Mouse (Mus musculus) layer of hippocampus, adult 11-12 months (tissue): ENCODE measurements around the gene Kcnj14.

ENCODE experiments used
- DNase-seq: peaks from one replicate; pipeline ENCODE4 v3.0.0; 2022; ENCODE audit warnings: low spot score

Kcnj14 gene

DNA sequence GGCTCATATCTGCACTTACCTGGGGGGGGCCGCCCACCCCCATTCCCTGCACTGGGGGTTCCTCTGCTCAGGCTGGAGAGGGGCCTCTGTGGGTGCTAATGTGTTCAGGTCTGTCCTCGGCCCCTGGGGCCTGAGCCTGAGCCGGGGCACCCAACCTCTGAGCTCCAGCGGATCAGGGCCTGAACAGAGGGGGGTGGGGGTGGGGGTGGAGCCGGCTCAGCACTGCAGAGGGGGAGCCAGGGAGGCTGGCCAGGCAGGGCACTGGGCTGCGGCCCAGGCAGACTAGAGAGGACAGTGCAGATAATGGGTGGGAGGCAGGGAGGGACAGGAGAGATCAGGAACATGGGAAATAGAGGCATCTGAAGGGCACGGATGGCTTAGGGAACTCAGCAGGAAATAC, at the start of gene Kcnj14:
Gene Kcnj14 (minus strand): TSS at position 185 of the 400 bp plus-strand sequence.
- no peak for DNase-seq

DNA sequence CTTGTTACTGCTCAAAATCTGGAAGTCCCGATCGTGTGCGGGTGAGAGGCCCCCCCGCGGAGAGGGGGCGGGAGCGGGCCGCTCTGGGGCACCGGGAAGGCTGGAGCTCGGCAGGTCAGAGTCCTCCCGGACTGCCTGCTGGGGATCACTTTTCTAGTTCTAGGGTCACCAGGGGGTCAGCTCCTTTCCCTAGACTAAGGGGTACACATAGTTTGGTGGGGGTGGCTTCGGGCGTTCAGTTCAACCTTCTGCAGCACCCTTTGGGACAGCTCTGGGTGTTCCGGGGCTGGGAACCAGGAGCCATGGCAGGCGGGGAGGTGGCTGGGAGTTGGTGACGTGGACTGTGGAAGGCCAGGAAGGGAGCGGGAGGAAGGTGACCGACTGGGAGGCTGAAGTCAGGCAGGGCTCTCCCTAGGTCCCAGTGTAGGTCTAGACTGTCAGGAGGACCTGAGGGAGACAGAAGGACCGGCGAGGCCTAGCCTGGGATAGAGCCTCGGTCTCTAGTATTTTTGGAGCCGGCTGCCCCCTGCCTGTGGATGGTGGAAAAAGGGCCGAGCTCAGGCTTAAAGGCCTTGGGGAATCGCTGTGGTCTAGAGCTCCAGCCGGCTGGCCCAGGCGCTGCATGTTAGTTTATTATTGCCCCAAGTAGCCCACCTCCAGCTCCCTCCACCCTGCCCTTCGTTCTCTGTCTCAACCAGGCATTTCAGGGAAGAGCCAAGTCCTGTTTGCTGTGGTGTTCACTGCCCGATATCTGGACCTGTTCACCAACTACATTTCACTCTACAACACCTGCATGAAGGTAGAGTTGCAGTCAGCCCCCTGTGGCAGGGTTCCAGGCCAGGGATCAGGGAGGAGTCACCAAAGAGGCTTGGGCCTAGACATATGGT, 48.7 kb upstream of the Kcnj14 start:
- peak; percentile 42 for DNase-seq

DNA sequence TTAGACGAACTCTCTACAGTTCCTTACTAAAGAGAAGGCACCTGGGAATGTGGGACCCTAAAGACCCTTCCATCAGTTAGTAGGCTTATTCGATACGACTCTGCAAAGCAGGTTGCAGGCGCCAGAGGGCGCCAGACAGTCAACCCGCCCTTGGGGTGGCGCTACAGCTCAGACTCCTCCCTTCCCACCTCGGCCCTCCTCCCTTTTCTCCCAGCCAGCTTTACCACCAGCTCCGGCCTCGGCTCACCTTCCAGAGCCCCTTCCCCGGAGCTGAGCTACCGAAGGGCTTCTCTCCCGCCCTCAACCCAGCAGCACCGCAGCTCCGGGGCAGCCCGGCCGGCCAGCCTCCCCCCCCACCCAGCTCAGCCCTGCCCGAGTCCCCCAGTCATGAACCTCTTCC, 48.0 kb upstream of the Kcnj14 start, which contains the start of gene Kdelr1:
Gene Kdelr1 (plus strand): TSS at position 149 of the 400 bp plus-strand sequence.
- peak; percentile 90 for DNase-seq

DNA sequence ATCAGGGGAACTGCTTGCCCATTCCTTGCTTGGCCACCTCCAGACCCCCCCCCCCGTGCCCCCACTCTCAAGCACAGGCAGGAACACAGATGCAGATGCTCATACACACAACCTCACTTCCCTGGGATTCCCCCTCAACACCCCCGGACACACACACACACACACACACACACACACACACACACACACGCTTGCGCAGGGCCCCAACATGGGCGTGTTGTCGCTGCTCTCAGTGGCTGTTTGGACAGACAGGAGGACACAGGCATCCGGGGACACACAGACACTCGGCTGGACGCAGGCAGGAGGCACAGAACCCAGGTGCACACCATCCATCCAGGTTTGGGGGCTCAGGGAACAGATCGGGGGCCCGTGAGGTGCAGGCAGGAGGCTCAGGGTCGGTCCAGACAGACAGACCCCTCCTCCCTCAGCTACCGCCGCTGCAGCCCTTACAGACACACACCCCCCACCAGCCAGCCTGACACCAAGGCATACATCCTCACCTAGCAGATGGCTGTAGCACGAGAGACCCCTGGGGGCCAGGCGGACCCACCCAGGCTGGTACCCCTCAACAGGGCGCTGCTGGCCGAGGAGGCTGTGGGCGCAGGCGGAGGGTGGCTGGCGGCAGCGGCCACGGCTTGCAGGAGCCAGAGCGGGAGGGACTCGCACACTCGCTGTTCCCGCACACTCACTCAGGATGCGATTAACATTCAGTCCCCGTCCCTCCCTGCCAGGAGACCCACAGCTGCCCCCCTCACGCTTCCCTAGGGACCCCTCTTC, 45.9 kb upstream of the Kcnj14 start:
- DNase-seq, result no peak

DNA sequence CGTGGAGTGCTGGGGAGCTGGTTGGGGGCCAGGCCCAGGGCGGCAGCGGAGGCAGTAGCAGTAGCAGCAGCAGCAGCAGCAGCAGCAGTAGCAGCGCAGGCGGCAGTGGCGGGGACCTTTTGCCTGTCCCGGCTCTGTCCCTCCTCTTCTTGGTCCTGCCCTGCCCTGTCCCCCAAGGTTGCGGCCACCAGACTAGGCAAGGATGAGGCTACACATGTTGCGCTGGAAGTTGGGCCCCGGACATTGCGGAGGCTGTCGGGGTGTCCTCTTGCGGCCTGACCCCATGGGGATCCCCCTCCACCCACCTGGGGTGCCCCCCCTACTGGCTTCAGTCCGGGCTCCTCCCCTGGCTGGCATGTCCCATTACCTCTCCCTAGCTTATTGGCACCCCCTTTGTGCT, 45.2 kb upstream of the Kcnj14 start:
- DNase-seq, result no peak

DNA sequence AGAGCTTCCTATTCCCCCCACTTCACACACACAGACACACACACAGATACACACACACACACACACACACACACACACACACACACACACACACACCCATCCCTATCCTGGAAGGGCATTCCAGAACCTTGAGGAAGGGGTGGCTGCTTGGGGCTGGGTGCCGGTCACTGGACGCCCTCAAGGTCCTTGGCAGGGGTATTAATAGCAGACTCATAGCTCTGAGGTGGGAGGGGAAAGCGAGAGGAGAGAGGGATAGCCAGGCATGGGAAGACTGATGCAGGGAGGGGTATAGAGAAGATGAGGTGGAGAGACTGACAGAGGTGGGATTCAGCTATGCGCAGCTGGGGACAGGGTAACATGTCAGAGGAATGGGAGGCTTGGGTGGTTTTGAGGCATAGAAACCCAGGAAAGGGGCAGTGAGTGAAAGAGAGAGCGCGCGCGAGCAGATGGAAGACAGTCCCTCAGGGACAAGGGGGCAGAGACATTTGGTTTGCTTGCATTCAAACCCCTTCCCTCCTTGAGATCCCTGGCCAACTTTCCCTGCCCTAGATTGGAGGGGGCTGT, 44.6 kb upstream of the Kcnj14 start:
- no peak for DNase-seq

DNA sequence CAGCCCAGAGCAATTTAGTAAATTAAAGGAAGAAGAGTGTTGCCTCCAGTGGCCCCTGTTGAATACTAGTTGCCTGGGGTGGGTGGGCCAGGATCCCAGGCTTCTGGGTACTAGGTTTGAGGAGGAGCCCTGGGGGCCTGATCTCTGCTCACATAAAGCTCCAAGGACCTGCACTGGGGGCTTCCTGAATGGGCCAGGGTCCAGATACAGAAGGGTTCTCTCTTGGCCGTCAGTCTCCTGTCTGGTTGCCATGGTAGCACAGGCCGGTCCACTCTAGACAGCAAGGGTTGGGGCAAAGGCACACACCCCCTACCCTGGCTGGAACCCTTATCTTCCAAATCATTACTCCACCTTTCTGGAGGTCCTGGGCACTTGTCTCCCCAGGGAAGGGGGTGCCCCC, 43.3 kb upstream of the Kcnj14 start:
- no peak for DNase-seq

DNA sequence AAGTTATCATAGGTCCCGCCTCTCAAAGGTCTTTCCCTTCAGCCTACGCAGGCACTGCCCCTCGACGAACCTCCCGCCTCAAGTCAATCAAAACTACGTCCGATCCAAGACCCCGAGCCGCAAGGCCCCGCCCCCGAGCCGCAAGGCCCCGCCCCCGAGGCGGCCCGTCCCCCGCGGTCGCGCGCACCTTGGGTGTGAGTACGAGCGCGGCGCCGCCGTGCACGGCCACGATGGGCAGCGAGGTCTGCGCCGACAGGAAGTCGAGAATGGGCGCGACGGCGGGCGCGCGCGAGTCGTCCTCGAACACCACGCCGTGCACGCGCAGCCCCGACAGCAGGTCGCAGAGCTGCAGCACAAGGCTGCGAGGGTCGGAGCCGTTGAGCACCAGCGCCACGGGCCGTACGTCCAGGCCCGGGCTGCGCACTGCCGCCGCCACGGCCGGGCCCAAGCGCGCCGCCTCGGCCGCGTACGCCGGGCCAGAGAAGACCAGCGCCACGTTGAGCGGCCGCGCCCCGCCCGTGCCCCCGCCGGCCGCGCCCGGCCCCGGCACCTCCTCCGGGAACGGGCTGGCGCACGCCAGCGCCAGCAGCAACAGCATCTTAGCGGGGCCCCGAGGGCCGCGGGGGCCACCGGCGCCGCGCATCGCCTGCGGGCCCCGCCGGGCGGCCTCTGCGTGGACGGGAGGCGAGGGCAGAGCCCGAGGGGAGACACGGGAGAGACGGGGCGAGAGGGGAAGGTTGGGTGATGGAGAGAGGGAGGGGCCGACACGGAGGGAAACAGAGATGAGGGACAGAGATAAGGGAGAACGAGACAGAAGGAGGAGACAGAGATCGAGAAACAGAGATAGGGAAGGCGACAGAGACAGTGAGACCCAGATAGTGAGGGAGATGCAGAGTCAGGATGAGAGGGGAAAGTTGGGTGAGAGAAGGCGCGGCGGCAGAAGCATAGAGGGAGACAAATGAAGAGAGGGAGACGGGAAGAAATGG, 41.6 kb upstream of the Kcnj14 start:
- peak; percentile 85 for DNase-seq

DNA sequence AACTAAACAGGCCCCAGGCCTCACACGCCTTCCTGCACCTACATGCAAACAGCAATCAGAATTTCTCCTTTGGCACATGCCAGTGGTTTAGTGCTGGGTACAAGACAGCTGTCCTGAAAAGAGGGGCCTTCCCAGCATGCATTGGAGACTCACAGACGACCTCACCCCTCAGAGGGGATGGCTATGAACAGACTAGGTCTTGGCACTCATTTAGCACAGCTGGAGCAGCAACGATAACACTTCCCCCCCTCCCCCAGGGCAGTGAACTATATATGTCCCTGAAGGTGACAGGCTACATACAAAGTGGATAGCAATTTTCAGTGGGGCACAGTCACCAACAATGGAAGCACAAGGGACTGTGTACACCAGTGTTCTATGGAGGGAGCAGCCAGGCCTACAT, 39.9 kb upstream of the Kcnj14 start:
- DNase-seq, result no peak

DNA sequence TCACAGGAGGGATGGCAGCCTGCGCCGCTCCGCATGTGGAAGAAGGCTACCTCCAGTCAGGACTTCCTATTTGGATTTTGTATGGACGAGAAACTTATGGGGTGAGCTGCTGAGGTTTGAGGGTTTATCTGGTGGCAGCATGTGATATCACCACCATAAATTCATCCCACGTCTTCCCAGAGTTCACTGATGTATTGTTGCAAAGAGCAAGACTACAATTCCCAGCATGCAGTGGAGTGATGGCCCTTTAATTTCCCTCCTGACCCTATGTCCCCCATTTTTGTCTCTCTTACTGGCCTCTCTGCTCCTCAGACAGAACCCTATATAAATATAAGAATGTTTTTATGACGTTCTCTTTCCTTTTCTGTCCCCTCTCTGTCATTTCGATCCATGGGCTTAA, 38.2 kb upstream of the Kcnj14 start:
- no peak for DNase-seq

DNA sequence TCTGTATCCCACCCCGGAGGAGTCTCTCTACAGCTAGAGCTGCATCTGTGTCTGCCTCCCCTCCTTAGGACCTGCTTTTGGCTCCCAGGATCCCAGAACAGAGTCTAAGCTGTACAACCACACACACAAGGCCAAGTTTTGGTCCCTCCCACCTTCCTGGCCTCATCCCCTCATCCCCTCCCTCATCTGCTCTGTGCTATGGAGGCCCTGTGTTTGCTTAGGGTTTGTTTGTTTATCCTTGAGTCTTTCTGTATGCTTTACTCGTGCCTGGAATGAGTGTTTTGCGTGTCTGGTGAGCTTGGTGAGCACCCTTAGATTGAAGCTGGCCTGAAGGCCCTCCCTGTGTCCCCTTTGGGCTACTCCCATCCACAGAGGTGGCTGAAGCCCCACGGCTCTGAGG, 34.4 kb upstream of the Kcnj14 start:
- DNase-seq, result no peak

DNA sequence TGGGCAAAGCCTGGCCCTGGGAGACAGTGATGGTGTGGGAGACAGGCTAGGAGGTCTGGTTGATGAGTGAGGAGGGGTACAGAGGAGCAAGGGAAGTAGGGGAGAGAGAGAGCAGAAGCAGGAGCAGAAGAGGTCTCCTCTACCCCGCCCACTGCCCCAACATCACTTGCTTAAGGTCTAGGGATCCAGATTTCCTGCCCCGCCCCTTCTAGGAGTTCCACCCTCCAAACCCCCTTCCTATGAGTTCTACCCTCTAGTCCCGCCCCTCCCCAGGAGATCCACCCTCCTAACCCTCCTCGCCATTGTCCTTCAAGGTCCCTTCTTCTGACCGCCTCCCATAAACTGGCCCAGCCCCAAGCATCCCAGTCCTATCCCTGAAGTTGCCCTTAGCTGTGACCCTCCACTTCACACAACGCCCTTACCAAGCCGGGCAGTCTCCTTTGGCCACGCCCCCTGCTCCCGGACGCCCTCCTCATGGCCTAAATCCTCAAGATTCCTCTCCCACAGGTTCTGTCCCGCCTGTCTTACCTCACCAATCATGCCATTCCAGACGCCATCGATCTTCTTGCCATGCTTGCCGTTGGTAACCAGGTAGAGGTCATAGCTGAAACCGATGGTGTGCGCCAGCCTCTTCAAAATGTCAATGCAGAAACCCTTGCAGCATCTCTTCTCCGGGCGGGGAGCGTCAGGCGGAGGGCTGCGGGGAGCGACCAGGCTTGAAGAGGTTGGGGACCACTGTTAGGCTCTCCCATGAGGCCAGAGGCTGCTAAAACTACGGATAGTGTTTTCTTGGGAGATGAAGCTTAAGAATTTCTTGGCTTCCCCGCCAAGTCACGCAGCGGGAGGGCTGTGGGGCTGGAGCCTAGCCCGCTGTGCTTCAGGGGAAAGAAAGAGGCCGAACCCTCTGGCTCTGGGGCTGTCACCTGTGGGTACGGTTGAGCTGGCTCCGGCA, 32.6 kb upstream of the Kcnj14 start:
- DNase-seq, result no peak

DNA sequence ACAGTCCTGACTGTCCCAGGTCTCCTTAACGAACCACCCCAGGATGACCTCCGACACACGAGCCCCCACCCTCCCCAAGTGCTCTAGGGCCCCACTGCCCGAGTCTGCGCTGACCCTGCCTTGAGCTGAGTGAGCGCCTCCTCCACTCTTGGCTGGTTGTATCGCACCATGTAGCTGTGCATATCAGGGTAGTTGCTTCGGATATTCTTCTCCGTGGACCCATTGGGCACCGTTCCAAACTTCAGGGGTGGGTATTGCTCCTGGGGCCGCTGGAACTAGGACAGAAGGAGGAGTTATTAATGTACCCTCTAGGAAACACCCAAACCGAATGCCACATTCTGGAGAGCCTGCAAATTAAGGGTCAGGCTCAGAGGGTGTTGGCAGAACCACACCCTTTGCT, 28.5 kb upstream of the Kcnj14 start:
- DNase-seq, result no peak

DNA sequence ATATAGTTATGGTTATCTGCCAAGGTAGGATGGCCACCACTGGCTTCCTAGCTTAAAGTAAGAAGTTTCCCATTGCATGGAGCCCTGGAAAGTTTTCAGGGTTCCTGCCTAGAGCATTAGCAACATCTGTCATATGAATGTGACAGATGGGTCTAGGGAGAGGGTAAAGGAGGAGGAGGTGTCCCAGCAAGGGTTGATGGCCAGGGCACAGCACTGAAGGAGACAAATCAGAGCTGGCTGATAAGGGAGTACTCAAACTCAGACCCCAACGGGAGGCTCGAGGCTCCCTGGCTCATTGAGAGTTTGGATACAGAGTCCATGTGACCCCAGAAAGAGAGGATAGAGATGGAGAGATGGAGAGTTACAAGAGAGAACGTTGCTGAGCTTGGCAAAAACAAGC, 26.1 kb upstream of the Kcnj14 start:
- DNase-seq, result no peak

DNA sequence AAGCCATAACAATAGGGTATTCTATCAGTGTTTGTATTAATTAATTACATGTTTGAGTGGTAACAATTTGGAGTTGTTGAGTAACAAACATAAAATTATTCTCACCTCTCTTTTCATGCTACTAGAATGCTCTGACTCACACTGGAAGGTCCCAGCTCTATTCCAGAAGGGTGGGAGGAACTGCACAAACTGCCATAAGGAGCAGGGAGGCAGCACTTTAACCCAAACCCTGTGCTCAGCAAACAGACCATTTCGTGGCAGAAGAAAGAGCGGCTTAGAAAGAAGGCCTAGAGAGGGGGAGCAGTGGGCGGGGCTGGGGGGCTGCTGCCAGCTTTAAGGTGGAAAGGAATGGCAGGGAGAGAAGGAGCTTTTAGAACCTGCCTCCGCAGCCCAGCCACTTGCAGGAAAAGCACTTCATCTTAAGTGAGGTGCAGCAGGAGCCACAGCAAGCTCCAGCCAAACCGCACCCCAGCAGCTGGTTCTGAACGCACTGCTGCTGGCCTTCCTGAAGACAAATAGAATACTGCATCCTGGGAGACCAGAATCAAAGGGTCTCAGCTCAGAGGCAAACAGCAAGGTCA, 24.0 kb upstream of the Kcnj14 start:
- no peak for DNase-seq

DNA sequence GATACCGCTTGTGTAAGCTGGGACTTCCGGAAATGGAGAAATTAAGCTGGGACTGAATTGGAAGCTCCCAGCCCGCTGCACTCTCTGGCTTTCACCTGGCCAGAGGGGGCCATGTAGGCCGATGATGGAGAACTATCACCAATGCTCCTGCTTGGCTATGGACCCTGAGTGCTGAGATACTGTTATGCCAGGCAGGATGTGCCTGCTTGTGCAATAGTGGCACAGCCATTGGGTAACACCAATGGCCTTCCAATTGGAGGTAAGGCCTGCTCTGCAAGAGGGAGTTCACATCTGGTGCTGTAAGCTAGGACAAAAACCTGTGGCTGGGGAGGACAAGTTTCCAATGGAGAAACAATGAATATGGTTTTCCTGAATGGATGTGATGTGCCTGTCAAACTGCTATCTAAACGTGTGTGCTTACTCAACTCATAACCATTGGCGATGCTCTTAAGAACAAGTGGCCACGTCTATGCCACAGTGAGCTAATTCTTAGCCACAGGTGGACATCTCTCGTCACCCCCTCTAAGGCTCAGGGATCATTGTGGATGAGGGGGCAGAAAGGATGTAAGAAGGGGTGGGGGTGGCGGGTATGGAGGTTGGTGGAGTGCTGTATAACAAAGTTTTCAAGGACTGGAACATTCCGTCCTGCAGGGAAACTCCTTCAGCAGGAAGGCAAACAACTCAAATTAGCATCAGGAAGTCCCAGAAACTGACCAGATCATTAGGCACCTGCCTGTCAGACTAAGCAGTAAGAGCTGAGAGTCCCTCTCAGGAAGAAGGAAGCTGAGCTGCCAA, 18.6 kb upstream of the Kcnj14 start:
- DNase-seq, result no peak

DNA sequence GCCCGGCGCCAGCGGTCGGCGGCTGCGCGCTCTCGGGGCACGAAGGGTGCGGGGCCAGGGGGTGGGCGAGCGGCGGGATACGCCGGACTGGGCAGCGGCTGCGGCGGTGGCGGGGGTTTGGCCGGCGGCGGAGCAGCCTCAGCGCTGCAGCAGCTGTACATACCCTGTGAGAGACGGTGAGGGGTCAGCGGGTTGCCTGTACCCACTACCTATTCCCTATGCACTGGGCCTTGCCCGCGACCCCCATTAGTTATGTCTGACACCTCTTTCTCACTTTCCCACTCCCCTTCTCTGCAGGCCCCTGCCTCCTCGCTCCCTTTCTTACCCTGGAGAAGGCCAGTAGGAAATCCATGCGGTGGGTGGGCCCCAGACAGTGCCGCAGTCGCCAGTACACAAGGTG, 9.3 kb upstream of the Kcnj14 start:
- no peak for DNase-seq

DNA sequence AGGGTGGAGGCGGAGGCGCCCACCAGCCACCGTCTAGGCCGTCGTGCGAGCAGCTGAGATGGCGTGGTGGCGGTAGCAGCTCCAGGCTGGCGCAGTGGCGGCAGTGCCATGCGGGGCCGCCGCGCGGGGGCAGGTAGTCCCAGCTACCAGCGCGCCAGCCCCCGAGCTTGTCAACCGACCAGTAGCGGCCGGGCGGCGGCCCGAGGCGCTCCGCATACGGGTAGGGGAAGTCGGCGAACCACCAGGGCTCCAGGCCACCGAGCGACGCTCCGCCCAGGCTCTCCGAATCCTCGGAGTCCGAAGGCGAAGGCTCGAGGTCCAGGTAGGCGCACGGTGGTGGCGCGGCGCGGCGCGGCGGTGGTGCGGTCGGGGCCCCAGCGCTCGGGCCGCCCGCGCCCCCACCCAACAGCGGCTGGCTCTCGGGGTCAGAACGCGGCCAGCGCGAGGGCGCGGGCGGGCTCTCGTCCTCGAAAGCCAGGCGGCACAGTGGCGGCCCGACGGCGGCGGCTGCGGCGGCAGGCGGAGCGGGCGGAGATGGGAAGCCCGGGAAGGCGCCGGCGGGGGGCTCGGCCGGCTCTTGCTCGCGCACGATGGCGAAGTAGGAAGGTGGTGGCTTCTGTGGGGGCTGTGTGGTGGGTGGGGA, 8.7 kb upstream of the Kcnj14 start:
- peak; percentile 13 for DNase-seq

DNA sequence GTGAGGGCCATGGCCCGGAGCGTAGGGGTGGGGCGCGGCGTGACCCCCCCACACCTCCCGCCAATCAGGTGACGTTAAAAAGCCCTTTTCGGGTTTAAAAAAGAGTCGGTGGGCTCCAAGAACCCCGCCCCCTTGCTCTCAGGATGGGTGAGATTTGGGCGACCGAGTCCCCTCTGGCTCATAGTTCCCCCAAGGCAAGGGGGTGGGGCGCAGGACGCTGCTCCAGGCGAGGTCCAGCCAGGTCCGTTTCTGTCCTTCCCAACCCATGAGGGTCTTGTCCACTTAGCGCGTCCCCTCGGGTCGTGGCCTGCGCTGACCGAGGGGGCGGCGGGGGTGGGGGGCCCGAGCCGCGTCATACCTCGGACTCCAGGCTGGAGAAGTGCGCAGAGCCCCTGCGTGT, 7.8 kb upstream of the Kcnj14 start:
- DNase-seq, result no peak
